Mouse (Mus musculus): ENCODE measurements at regions not wholly inside any gene's neighbourhood (a gene's known extent, or its start where the extent isn't known, plus 50 kb on each side); places are given as distances from the start of the nearest gene placed in this dataset.

- DNase-seq (ENCODE audit: low spot score in 2 of 2), result no peak
Observed at GRCm38 (mm10) chr12:70752266-70752910, 72.9 kb upstream of the Frmd6 start.

GRCm38 (mm10) chr12:70752911-70753290 lies 72.4 kb upstream of the Frmd6 start:
- DNase-seq (ENCODE audit: low spot score in 2 of 2), result no peak

- no peak for DNase-seq (ENCODE audit: low spot score in 2 of 2)
Observed at GRCm38 (mm10) chr12:70753458-70753857, 71.9 kb upstream of the Frmd6 start.

- no peak for DNase-seq (ENCODE audit: low spot score in 2 of 2)
Observed at GRCm38 (mm10) chr12:70758080-70758479, 67.2 kb upstream of the Frmd6 start.

GRCm38 (mm10) chr12:70763542-70763941 lies 61.8 kb upstream of the Frmd6 start:
- DNase-seq (ENCODE audit: low spot score in 2 of 2), result no peak

GRCm38 (mm10) chr12:70766319-70766718 lies 59.0 kb upstream of the Frmd6 start:
- no peak for DNase-seq (ENCODE audit: low spot score in 2 of 2)

GRCm38 (mm10) chr12:70767959-70768358 lies 57.4 kb upstream of the Frmd6 start:
- DNase-seq (ENCODE audit: low spot score in 2 of 2), result no peak

GRCm38 (mm10) chr12:70768745-70769144 lies 56.6 kb upstream of the Frmd6 start:
- DNase-seq (ENCODE audit: low spot score in 2 of 2), result no peak

- no peak for DNase-seq (ENCODE audit: low spot score in 2 of 2)
Observed at GRCm38 (mm10) chr12:70769538-70770176, 55.7 kb upstream of the Frmd6 start.

- no peak for DNase-seq (ENCODE audit: low spot score in 2 of 2)
Observed at GRCm38 (mm10) chr12:70774006-70774405, 51.3 kb upstream of the Frmd6 start.

- no peak for DNase-seq (ENCODE audit: low spot score in 2 of 2)
Observed at GRCm38 (mm10) chr12:70774816-70775591, 50.3 kb upstream of the Frmd6 start.
